Mouse (Mus musculus) embryonic facial prominence, embryonic 13.5 days (tissue): ENCODE measurements at regions not wholly inside any gene's neighbourhood (a gene's known extent, or its start where the extent isn't known, plus 50 kb on each side); places are given as distances from the start of the nearest gene placed in this dataset.

Experiments
- ATAC-seq: fragments of 200-750 bp; cut with Nextera tagmentation; 2 replicates; pipeline ENCODE4 v1.8.0; 2017; ENCODE audit warnings: low read depth; ENCODE audit not compliant: insufficient number of reproducible peaks, insufficient read depth, low FRiP score, low TSS enrichment
- H3K27ac ChIP-seq: fragments of 300-500 bp; sonication (generic); 2 replicates; pipeline ENCODE4 v1.5.1; 2015; ENCODE audit warnings: moderate library complexity, mild to moderate bottlenecking, inconsistent platforms
- H3K27me3 ChIP-seq: fragments of 300-500 bp; sonication (generic); 2 replicates; pipeline ENCODE4 v1.6.1; 2015; ENCODE audit warnings: mild to moderate bottlenecking, inconsistent platforms
- H3K36me3 ChIP-seq: fragments of 300-500 bp; sonication (generic); 2 replicates; pipeline ENCODE4 v1.6.1; 2015; ENCODE audit warnings: mild to moderate bottlenecking, inconsistent platforms
- H3K4me1 ChIP-seq: fragments of 300-500 bp; sonication (generic); 2 replicates; pipeline ENCODE4 v1.6.1; 2015; ENCODE audit warnings: inconsistent platforms
- H3K4me2 ChIP-seq: fragments of 300-500 bp; sonication (generic); 2 replicates; pipeline ENCODE4 v1.6.1; 2015; ENCODE audit warnings: moderate library complexity, mild to moderate bottlenecking, inconsistent platforms
- H3K4me3 ChIP-seq: fragments of 300-500 bp; sonication (generic); 2 replicates; pipeline ENCODE4 v1.5.1; 2015; ENCODE audit warnings: mild to moderate bottlenecking, inconsistent platforms
- H3K9ac ChIP-seq: fragments of 300-500 bp; sonication (generic); 2 replicates; pipeline ENCODE4 v1.6.1; 2015; ENCODE audit warnings: mild to moderate bottlenecking, inconsistent platforms
- H3K9me3 ChIP-seq: fragments of 300-500 bp; sonication (generic); 2 replicates; pipeline ENCODE4 v1.6.1; 2016; ENCODE audit warnings: inconsistent platforms
- WGBS: fragments of 180-500 bp; shearing (Covaris S2); methylation state at CpG from one replicate; pipeline ENCODE4 v1.1.7; 2015; ENCODE audit warnings: mixed read lengths; 5-methylcytosine and 5-hydroxymethylcytosine counted together

DNA sequence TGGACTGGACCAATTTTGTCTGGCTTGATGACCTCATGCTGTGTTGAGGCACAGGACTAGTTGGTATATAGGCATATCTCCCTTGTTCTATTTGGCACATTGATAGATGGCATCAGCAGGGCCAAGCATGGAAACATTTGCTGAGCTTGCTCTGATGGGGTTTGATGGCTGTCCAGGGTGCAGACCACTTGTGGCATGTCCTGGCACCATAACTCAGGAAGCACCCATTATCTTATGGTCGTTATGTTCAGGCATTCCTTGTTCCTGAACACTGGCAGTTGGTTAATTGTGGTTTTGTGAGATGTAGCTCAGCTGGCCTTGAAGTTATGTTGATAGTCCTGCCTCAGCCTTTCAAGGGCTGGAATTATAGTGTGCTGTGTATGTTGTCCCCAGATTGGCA is 1193.4 kb upstream of the A1bg start:
- ATAC-seq = no peak
- H3K27ac ChIP-seq = no peak overlapping the region
- H3K27me3 ChIP-seq = no peaks in the 10 kb centered on the region
- H3K9ac ChIP-seq = no peak overlapping the region
- H3K4me2 ChIP-seq = no peak overlapping the region
- peaks cover 35% of the 10 kb centered on the region for H3K4me1 ChIP-seq
- H3K36me3 ChIP-seq = no peaks in the 10 kb centered on the region
- WGBS = 58% methylated on average over 1 of the region's 1 CpGs
- H3K4me3 ChIP-seq = no peak overlapping the region
- H3K9me3 ChIP-seq = no peaks in the 10 kb centered on the region

- Histone ChIP-seq H3K36me3 (no peaks in the 10 kb centered on the region), H3K27me3 (no peaks in the 10 kb centered on the region), H3K4me2 (no peak overlapping the region), H3K4me3 (no peak overlapping the region), H3K4me1 (peaks cover 31% of the 10 kb centered on the region), H3K9me3 (no peaks in the 10 kb centered on the region), H3K9ac (no peak overlapping the region), H3K27ac (no peak overlapping the region)
- ATAC-seq = no peak
- 69% methylated on average over 4 of the region's 4 CpGs for WGBS
Observed at GRCm38 (mm10) chr15:62114815-62115214, 1192.0 kb upstream of the A1bg start.

DNA sequence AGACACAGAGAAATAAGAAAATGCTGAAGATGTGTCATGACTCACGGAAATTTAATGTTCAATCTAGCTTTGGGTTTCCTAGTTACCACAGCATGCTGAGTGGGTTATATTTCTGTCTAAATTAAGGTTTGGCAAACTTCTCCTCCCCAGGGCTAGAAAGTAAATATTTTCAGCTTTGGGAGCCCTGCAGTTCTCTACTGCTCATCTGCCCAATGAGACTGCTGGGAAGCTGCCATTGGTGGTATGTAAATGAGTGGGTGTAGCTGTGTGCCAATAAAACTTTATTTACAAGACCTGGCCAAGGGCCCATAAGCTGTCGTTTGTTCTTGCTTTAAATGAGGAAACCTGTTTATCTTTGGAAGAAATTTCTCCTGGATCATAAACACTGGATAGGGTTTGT is 1189.3 kb upstream of the A1bg start:
- Histone ChIP-seq H3K4me2 (no peak overlapping the region), H3K36me3 (no peaks in the 10 kb centered on the region), H3K9ac (no peak overlapping the region), H3K4me1 (peaks cover 9% of the 10 kb centered on the region), H3K4me3 (no peak overlapping the region), H3K9me3 (no peaks in the 10 kb centered on the region), H3K27me3 (no peaks in the 10 kb centered on the region), H3K27ac (no peak overlapping the region)
- 74% methylated on average over 2 of the region's 2 CpGs for WGBS
- no peak for ATAC-seq

DNA sequence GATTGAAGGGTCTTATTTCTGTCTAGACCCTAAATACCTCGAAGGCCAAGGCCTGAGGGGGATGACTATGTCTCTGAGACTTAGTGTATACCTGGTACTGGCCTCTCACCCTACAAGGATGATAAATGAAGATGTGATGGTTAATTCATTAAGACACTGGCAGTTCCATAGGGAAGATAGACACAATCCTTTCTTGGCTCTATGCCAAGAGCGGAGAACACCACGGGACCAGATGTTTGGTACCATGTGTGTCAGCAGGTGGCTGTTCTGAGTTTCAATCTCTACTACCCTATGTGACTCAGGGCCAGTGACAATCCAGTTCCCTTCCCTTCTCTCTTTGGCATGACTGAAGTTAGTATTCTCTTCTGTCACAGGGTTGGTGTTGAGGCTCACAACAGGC is 1185.2 kb upstream of the A1bg start:
- Histone ChIP-seq H3K27me3 (no peaks in the 10 kb centered on the region), H3K4me3 (no peak overlapping the region), H3K9me3 (no peaks in the 10 kb centered on the region), H3K27ac (no peak overlapping the region), H3K9ac (no peak overlapping the region), H3K36me3 (no peaks in the 10 kb centered on the region), H3K4me1 (peaks cover 29% of the 10 kb centered on the region), H3K4me2 (no peak overlapping the region)
- ATAC-seq = no peak
- WGBS = 76% methylated on average over 3 of the region's 3 CpGs

- ATAC-seq = peak; percentile 43
- H3K36me3 ChIP-seq = no peaks in the 10 kb centered on the region
- no peaks in the 10 kb centered on the region for H3K27me3 ChIP-seq
- H3K9ac ChIP-seq = no peak overlapping the region
- no peak overlapping the region for H3K4me2 ChIP-seq
- 15% methylated on average over 5 of the region's 5 CpGs for WGBS
- no peak overlapping the region for H3K4me3 ChIP-seq
- 0 out of 2 replicates have a peak, but pooled peaks cover 2% of the 10 kb centered on the region for H3K9me3 ChIP-seq
- no peak overlapping the region for H3K27ac ChIP-seq
- H3K4me1 ChIP-seq = peaks cover 25% of the 10 kb centered on the region
Observed at GRCm38 (mm10) chr15:62106518-62106975, 1183.7 kb upstream of the A1bg start.

- Histone ChIP-seq H3K27me3 (no peaks in the 10 kb centered on the region), H3K27ac (no peak overlapping the region), H3K4me3 (no peak overlapping the region), H3K4me2 (no peak overlapping the region), H3K9ac (no peak overlapping the region), H3K36me3 (no peaks in the 10 kb centered on the region), H3K9me3 (peaks cover 4% of the 10 kb centered on the region; the same call in 1 of the 2 replicates), H3K4me1 (peaks cover 25% of the 10 kb centered on the region)
- ATAC-seq = no peak
- 56% methylated on average over 9 of the region's 9 CpGs for WGBS
Observed at GRCm38 (mm10) chr15:62105483-62105882, 1182.7 kb upstream of the A1bg start.

DNA sequence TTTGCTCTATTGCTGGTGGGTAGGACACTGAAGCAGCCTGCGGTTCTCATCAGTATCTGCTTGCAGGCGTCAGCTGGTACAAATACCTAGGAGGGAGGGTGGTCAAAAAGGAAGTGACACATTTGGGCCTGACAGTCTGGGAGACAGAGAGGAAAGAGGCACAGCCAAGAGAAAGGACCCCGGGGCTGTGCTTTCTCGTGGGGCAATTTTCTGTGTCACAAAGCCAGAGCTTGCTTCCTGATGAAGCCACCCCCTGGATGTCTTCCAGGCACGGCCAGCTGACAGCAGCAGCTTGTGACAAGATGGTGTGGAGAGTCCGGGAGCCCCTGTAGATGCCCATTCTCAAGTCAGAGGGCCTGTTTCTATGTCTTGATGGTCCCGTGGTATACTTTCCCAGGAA is 1181.8 kb upstream of the A1bg start:
- H3K9me3 ChIP-seq = peaks cover 5% of the 10 kb centered on the region; the same call in 1 of the 2 replicates
- H3K4me3 ChIP-seq = no peak overlapping the region
- no peak overlapping the region for H3K27ac ChIP-seq
- H3K27me3 ChIP-seq = no peaks in the 10 kb centered on the region
- ATAC-seq = no peak
- H3K36me3 ChIP-seq = no peaks in the 10 kb centered on the region
- WGBS = 42% methylated on average over 7 of the region's 7 CpGs
- no peak overlapping the region for H3K4me2 ChIP-seq
- H3K4me1 ChIP-seq = peaks cover 25% of the 10 kb centered on the region
- no peak overlapping the region for H3K9ac ChIP-seq

DNA sequence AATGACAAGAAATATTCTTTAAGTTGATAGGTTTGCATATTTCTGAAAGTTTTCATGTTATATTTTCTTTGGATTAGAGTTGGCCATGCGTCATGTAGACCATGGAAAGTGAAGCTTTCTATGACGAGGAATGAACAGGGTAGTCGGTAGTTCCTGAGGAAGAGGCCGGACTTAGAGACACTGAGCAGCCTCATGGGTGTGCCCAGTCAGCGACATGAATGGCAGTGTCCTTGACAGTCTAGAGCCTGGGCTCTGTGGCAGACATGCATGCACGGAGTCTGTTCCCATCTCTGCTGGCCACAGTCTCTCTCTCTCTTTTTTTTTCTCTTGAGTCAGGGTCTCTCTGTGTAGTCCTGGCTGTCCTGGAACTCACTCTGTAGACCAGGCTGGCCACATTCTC is 1176.9 kb upstream of the A1bg start:
- Histone ChIP-seq H3K9me3 (peaks cover 5% of the 10 kb centered on the region; the same call in 1 of the 2 replicates), H3K4me3 (no peak overlapping the region), H3K4me2 (no peak overlapping the region), H3K27ac (no peak overlapping the region), H3K36me3 (no peaks in the 10 kb centered on the region), H3K4me1 (peaks cover 12% of the 10 kb centered on the region), H3K27me3 (no peaks in the 10 kb centered on the region; the same call in 1 of the 2 replicates), H3K9ac (no peak overlapping the region)
- no peak for ATAC-seq
- 92% methylated on average over 6 of the region's 6 CpGs for WGBS

- Histone ChIP-seq H3K36me3 (no peaks in the 10 kb centered on the region), H3K9ac (no peak overlapping the region), H3K4me1 (peaks cover 8% of the 10 kb centered on the region), H3K4me3 (no peak overlapping the region), H3K4me2 (no peak overlapping the region; the same call in 1 of the 2 replicates), H3K27ac (no peak overlapping the region), H3K27me3 (no peaks in the 10 kb centered on the region; the same call in 1 of the 2 replicates), H3K9me3 (peaks cover 5% of the 10 kb centered on the region; the same call in 1 of the 2 replicates)
- ATAC-seq = no peak
- WGBS = 51% methylated on average over 16 of the region's 16 CpGs
Observed at GRCm38 (mm10) chr15:62098791-62099660, 1176.2 kb upstream of the A1bg start.

- Histone ChIP-seq H3K36me3 (no peaks in the 10 kb centered on the region), H3K27ac (no peak overlapping the region), H3K27me3 (no peaks in the 10 kb centered on the region; the same call in 1 of the 2 replicates), H3K9ac (no peak overlapping the region), H3K4me1 (peaks cover 21% of the 10 kb centered on the region), H3K4me2 (no peak overlapping the region), H3K4me3 (no peak overlapping the region), H3K9me3 (peaks cover 2% of the 10 kb centered on the region; the same call in 1 of the 2 replicates)
- 90% methylated on average over 7 of the region's 7 CpGs for WGBS
- no peak for ATAC-seq
Observed at GRCm38 (mm10) chr15:62096778-62097177, 1174.0 kb upstream of the A1bg start.

DNA sequence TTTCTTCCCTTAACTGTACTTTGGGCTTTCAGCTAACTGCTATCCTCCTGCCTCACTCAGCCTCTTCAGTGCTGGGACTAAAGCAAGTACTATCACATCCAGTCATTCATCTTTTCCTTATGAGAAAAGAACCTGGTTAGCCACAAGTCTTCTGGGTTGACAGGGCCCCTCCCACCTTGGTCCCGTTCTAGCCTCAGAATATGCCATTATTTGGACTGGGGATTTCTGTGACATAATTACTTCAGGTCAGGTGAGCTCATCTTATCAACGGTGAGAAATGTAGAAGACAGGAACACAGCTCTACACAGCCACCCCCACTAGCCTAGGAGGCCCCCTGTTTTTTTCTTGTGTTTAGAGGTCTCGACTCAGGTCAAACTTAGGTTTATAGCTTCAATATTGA is 1172.4 kb upstream of the A1bg start:
- 84% methylated on average over 3 of the region's 3 CpGs for WGBS
- ATAC-seq = no peak

GRCm38 (mm10) chr15:62093672-62094071 is 1170.9 kb upstream of the A1bg start:
- H3K4me1 ChIP-seq = peaks cover 14% of the 10 kb centered on the region
- ATAC-seq = no peak
- H3K9ac ChIP-seq = no peak overlapping the region
- H3K4me3 ChIP-seq = no peak overlapping the region
- 68% methylated on average over 4 of the region's 4 CpGs for WGBS
- H3K27ac ChIP-seq = no peak overlapping the region
- no peaks in the 10 kb centered on the region for H3K9me3 ChIP-seq
- no peak overlapping the region for H3K4me2 ChIP-seq
- no peaks in the 10 kb centered on the region for H3K36me3 ChIP-seq
- H3K27me3 ChIP-seq = no peaks in the 10 kb centered on the region; the same call in 1 of the 2 replicates

More for the DNA sequence above, 1172.4 kb upstream of the A1bg start:
- Histone ChIP-seq H3K4me1 (peaks cover 21% of the 10 kb centered on the region), H3K27me3 (no peaks in the 10 kb centered on the region; the same call in 1 of the 2 replicates), H3K36me3 (no peaks in the 10 kb centered on the region), H3K9me3 (no peaks in the 10 kb centered on the region), H3K4me3 (no peak overlapping the region), H3K9ac (no peak overlapping the region), H3K4me2 (no peak overlapping the region), H3K27ac (no peak overlapping the region)
